Mouse (Mus musculus) hindbrain, embryonic 10.5 days (tissue): ENCODE measurements at regions not wholly inside any gene's neighbourhood (a gene's known extent, or its start where the extent isn't known, plus 50 kb on each side); places are given as distances from the start of the nearest gene placed in this dataset.

Experiments
- DNase-seq: peaks from one replicate; pipeline ENCODE4 v3.0.0-alpha.2; 2017; ENCODE audit warnings: low spot score
- H3K27ac ChIP-seq: fragments of 300-500 bp; sonication (generic); 2 replicates; pipeline ENCODE4 v1.5.1; 2016; ENCODE audit warnings: mild to moderate bottlenecking, moderate library complexity
- H3K27me3 ChIP-seq: fragments of 300-500 bp; sonication (generic); 2 replicates; pipeline ENCODE4 v1.6.1; 2016; ENCODE audit warnings: mild to moderate bottlenecking; ENCODE audit not compliant: poor library complexity, insufficient read depth, severe bottlenecking
- H3K36me3 ChIP-seq: fragments of 300-500 bp; sonication (generic); 2 replicates; pipeline ENCODE4 v1.6.1; 2016; ENCODE audit warnings: mild to moderate bottlenecking, moderate library complexity
- H3K4me1 ChIP-seq: fragments of 300-500 bp; sonication (generic); replicated peaks from 2 replicates; pipeline ENCODE4 v1.6.1; 2016; ENCODE audit warnings: mild to moderate bottlenecking
- H3K4me3 ChIP-seq: fragments of 300-500 bp; sonication (generic); 2 replicates; pipeline ENCODE4 v1.5.1; 2016; ENCODE audit warnings: mild to moderate bottlenecking, moderate library complexity
- H3K9me3 ChIP-seq: fragments of 300-500 bp; sonication (generic); 2 replicates; pipeline ENCODE4 v1.6.1; 2016; ENCODE audit warnings: mild to moderate bottlenecking, moderate library complexity
- WGBS: fragments of 180-500 bp; shearing (Covaris S2); methylation state at CpG from one replicate; pipeline ENCODE4 v1.1.7; 2016; 5-methylcytosine and 5-hydroxymethylcytosine counted together

DNA sequence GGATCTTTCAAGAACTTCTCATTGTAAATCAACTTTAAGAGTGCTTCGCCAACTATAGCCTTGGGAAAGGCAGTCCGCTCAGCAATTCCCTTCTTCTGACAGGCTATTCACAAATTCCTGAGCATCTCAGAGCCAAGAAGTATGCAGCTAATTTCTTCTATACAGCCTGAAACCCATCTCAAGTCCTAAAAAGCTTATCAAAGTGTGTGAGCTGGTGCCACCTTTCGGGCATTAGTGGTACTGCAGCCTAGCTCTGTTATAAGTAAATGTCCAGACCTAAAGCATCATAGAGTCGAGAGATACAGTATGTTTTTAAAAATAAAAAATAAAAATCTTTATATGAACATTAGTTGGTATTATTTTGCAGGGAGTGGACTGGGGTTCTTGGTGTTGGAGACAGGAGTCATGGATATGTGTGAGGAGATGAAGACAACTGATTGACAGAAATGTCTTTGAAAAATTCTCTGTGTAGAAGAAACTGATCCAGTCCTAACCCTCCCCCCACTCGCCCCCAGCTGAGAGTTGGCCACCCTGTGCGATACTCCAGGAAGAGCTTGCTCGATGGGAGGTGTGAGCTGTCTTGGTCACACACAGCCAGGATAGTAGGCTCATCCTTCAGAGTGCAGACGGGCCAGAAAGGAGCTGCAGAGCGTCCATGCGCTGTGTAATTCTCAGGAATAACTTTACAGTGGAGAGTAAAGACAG, 56.4 kb downstream of the Bod1 start:
- WGBS: 57% methylated on average over 10 of the region's 10 CpGs

DNA sequence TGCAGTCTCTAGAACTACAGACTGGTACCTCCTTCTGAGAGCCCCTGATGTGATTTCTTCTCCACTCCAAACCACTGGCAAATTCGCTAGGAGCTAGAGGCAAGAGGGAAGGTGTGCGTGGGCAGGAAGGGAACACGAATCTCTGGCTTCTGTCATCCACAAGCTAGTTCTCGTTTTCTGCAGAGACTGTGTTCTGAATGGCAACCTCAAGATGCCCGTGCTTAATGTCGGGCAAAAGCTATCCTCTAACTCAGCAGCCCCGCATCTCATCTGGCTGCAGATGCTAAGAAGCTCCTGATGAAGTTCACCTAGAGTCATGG, 57.3 kb downstream of the Bod1 start:
- H3K9me3 ChIP-seq: no peaks in the 10 kb centered on the region
- no peak overlapping the region for H3K27ac ChIP-seq
- H3K4me3 ChIP-seq: no peak overlapping the region
- no peaks in the 10 kb centered on the region for H3K36me3 ChIP-seq
- 88% methylated on average over 7 of the region's 7 CpGs for WGBS
- peaks cover 7% of the 10 kb centered on the region; the same call in 1 of the 2 replicates for H3K4me1 ChIP-seq
- no peaks in the 10 kb centered on the region for H3K27me3 ChIP-seq
- no peak for DNase-seq

More for the DNA sequence above, 56.4 kb downstream of the Bod1 start:
- H3K36me3 ChIP-seq: no peaks in the 10 kb centered on the region
- H3K27ac ChIP-seq: no peak overlapping the region
- no peaks in the 10 kb centered on the region for H3K9me3 ChIP-seq
- no peak overlapping the region for H3K4me3 ChIP-seq
- no peaks in the 10 kb centered on the region for H3K27me3 ChIP-seq
- peaks cover 7% of the 10 kb centered on the region; the same call in 1 of the 2 replicates for H3K4me1 ChIP-seq
- peak; percentile 74 for DNase-seq

DNA sequence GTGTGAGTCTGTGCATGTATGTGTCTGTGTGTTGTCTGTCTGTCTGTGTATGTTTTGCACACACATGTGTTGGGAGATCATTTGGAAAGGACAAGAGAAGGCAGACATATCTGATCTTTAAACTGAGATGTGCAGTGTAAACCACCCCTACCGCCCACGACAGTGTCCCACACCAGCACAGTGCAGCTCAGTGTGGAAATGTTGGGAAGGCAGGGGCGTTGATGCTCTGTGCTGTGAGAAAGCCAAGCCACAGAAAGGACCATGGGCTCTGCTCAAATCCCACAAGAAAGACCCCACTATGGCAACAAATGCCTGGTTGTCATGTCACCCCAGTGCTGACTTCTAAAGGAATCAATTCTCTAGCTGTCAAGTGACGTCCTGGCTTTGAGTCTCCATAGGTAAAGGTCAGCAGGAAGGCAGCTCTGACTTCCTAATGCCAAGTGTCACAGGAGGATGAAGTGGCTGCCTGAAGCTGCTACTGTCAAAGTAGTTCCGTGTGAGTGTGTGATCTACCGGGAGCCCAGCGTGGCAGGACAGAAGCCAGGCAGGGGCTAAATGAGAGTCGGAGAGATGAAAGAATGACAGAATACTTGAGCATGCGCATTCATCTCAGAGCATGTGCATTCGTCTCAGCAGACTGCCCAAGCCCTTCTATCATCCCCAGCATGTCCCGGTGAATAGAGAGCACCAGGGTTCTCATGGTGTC, 57.8 kb downstream of the Bod1 start:
- no peaks in the 10 kb centered on the region for H3K36me3 ChIP-seq
- WGBS: 67% methylated on average over 11 of the region's 11 CpGs
- H3K27ac ChIP-seq: no peak overlapping the region
- H3K27me3 ChIP-seq: no peaks in the 10 kb centered on the region
- H3K4me3 ChIP-seq: no peak overlapping the region
- no peak for DNase-seq
- peaks cover 7% of the 10 kb centered on the region; the same call in 1 of the 2 replicates for H3K4me1 ChIP-seq
- no peaks in the 10 kb centered on the region for H3K9me3 ChIP-seq

DNA sequence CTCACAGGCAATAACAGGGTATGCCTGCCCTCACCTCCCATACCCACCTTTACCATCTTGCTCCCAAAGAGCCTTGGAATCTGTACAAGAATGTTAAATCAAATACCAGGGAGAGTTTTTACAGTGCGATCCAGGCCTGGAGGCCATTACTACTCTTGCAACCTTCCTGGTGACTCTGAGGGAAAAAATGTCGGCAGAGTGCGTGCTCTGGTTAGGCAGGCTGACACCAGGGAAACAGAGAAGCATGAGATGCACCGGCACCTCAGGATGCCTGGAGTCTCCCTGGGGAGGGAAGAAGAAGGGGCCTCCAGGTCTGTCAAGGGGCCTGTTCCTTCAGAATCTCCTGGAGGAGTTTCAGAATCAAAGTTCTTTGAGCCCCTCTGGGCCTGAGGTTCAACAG, 63.2 kb downstream of the Bod1 start:
- no peaks in the 10 kb centered on the region for H3K27me3 ChIP-seq
- H3K27ac ChIP-seq: no peak overlapping the region
- no peak overlapping the region for H3K4me3 ChIP-seq
- no peak for DNase-seq
- WGBS: 93% methylated on average over 4 of the region's 4 CpGs
- no peaks in the 10 kb centered on the region for H3K36me3 ChIP-seq
- 0 out of 2 replicates have a peak, but pooled peaks cover 4% of the 10 kb centered on the region for H3K9me3 ChIP-seq
- H3K4me1 ChIP-seq: no peaks in the 10 kb centered on the region

DNA sequence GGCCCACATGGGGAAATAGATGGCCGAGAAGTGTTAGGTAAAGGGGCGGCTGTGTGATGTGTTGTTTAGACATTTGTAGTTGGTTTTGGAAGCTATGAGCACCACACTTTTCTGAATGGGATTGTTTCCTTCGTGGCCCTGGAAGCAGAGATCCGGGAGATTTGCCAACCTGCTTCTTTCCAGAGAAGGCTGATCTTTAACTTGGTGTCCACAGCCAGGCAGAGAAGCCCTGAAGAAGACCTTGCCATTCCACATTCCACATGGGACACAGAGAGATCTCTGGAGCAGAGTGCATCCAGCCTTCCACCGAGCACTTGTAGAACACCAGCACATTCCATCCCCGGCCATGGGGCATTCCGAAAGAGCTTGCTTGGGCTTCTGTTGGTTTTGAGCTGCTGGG, 70.2 kb downstream of the Bod1 start:
- no peaks in the 10 kb centered on the region for H3K4me1 ChIP-seq
- H3K9me3 ChIP-seq: 0 out of 2 replicates have a peak, but pooled peaks cover 4% of the 10 kb centered on the region
- no peaks in the 10 kb centered on the region for H3K27me3 ChIP-seq
- H3K27ac ChIP-seq: no peak overlapping the region
- no peak for DNase-seq
- WGBS: 88% methylated on average over 7 of the region's 7 CpGs
- no peak overlapping the region for H3K4me3 ChIP-seq
- H3K36me3 ChIP-seq: no peaks in the 10 kb centered on the region

DNA sequence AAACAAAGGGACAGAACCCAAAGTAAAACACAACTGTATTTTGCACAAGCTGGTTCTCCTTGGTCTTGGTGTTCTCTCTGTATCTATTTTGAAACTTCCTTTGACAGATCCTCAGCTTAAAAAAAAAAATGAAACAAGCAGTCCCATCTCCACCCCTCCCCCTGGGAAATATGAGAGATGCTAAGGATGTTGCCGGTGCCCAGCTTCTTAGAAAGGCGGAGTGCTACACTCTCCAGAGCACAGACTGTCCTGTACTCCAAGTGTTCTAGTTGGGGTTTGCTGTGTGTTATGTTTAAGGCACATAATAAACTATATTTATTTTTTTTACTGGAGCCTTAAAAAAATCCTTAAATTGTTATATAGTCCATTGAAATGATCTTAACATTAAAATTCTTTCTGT, 78.1 kb downstream of the Bod1 start:
- DNase-seq: no peak
- Histone ChIP-seq H3K36me3 (no peaks in the 10 kb centered on the region), H3K9me3 (no peaks in the 10 kb centered on the region), H3K27ac (no peak overlapping the region), H3K4me1 (no peaks in the 10 kb centered on the region), H3K27me3 (no peaks in the 10 kb centered on the region), H3K4me3 (no peak overlapping the region)
- WGBS: 95% methylated on average over 2 of the region's 2 CpGs

DNA sequence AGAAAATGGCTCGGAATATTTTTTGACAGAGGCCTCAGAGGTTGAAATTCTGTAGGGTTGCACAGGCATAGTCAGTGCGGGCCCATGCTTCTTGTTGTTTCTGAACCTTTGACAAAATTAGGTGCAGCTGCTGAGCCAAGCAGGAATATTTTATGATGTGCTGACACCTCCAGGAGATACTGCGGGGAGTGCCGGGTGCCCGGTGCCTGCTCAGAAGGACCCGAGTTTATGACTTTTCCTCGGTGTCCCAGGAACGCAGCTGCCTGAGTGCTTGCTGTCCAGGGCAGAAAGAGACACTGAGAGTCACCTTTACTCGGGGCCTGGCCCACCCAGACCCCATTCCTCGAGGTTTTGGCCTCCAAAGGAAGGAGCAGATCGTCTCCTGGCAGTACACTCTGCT, 79.6 kb downstream of the Bod1 start:
- Histone ChIP-seq H3K4me1 (no peaks in the 10 kb centered on the region), H3K9me3 (no peaks in the 10 kb centered on the region), H3K27me3 (no peaks in the 10 kb centered on the region), H3K4me3 (no peak overlapping the region), H3K27ac (no peak overlapping the region), H3K36me3 (no peaks in the 10 kb centered on the region)
- WGBS: 87% methylated on average over 11 of the region's 11 CpGs
- no peak for DNase-seq

DNA sequence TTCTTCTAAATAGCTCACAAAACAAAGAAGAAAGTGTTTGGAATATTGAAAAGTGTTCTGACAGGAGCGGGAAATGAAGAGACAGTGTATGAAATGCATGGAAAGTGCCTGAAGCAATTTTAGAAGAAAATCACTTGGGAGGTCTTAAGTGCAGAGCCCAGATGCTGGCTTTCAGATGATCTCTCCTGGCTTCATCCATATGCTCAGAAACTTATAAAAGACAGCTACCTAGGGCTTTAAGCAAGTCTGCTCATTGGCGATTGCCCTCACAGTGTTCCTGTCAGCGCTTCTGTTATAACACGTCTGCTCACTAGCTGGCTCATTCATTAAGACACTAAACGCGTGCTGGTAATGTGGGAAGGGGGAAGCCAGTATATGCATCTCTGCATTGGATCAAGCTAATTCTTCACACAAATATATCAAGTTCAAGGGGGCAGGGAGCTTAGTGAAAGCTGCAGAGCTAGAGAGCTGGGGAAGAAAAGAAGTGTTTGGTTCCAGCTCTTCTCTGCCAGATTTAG, 80.6 kb downstream of the Bod1 start:
- 84% methylated on average over 6 of the region's 6 CpGs for WGBS

DNA sequence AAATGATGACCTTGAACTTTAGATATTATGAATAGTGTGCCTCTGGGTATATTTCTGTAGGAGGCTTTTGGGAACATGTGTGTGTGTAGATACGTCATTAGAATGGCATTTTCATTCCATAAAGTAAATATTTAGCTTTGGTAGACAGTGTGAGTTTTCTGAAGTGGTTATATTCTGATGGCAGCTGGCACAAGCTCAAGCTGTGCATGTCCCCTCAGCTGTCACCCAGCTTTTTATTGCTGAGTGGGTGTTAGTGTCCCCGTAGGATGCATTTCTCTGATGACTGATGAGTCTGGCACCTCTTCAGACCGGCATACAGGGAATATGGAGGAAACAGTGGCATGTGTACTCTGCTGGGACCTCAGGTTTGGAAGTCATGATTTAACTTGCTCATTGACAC, 96.7 kb downstream of the Bod1 start:
- WGBS: 81% methylated on average over 3 of the region's 3 CpGs
- Histone ChIP-seq H3K4me1 (no peaks in the 10 kb centered on the region), H3K4me3 (no peak overlapping the region), H3K9me3 (0 out of 2 replicates have a peak, but pooled peaks cover under 1% of the 10 kb centered on the region), H3K27ac (no peak overlapping the region), H3K27me3 (no peaks in the 10 kb centered on the region), H3K36me3 (no peaks in the 10 kb centered on the region)
- no peak for DNase-seq

More for the DNA sequence above, 80.6 kb downstream of the Bod1 start:
- no peak for DNase-seq
- Histone ChIP-seq H3K27ac (no peak overlapping the region), H3K4me1 (no peaks in the 10 kb centered on the region), H3K9me3 (no peaks in the 10 kb centered on the region), H3K4me3 (no peak overlapping the region), H3K27me3 (no peaks in the 10 kb centered on the region), H3K36me3 (no peaks in the 10 kb centered on the region)

DNA sequence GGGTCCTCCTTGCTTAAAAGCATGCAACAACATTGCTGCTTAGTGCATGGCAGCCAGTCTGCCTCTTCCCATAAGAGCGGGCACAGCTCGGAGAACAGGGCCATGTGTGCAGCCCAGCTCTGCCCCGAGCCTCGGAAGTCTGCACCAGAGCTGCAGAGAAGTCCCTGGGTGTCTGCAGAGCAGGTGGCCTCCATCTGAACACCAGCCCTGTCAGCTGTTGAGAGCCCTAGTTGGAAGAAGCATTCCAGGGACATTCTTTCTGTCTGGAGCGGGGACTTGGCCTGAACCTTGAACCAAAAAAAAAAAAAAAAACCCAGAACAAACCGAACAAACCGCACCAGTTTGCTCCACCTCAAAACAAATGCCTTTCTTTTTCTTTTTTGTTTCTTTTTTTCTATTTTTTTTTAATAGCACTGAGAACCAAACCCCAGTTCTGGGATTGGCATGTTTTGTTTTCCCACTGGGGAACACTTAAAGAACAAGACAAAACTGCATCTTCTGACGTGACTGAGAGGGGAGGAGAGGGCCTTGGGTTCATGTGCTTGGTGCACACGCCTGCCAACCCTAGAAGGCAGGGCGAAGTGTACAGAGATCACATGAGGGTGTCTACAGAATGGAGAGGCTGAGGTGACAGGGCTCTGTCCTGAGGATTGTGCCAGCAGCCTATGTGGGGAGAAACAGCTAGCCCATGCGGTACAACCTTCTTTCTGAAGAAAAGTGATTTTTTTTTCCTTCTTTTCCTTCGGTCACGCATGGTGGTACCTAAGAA, 106.8 kb downstream of the Bod1 start:
- DNase-seq: no peak
- H3K27ac ChIP-seq: no peak overlapping the region
- no peak overlapping the region for H3K4me3 ChIP-seq
- H3K36me3 ChIP-seq: no peaks in the 10 kb centered on the region
- no peaks in the 10 kb centered on the region for H3K27me3 ChIP-seq
- 79% methylated on average over 13 of the region's 13 CpGs for WGBS
- H3K4me1 ChIP-seq: peaks cover 2% of the 10 kb centered on the region; the same call in 1 of the 2 replicates
- peaks cover 3% of the 10 kb centered on the region; the same call in 1 of the 2 replicates for H3K9me3 ChIP-seq

DNA sequence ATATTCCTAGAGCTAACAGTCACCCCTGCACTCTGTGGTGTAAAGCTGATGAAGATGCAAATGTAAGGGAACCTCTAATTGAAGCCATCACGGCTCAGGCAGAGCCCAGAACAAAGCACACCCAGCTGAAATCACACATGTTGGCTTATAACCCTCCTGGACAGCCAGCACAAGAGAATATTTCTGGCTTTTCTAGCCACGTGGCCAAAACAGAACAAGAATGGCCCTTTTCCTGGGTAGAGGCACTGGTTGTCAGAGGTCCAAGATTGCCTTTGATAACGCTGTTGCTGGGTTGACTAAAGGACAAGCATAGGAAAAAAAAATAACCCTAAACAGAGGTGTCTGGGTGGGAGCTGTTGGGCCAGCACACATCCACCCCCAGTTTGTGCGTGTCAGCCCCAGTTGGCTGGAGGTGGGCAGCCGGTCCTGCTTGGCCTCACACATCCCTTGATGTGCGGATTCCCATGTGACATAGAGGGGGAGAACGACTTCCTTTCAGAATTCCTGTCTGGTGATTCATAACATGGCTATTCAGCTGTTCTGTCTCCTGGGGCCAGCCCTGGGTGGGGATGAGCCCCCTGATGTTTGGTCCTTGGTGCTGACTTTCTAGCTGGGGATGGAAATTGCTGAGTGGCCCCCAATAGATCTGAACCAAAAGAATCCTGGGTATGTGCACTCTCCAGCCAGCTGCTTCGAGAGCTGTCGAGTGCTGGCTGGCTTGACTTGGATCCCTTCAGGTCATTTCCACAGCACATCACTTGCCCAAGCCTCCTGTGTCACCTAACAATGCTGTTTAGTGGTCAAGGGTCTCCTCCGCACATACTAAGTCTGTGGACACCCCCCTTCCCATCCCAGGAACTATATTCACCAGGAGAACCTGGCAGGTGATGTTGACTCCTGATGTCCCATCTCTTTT, 107.6 kb downstream of the Bod1 start:
- Histone ChIP-seq H3K27ac (no peak overlapping the region), H3K36me3 (no peaks in the 10 kb centered on the region), H3K4me1 (peaks cover 2% of the 10 kb centered on the region; the same call in 1 of the 2 replicates), H3K9me3 (no peaks in the 10 kb centered on the region), H3K27me3 (no peaks in the 10 kb centered on the region), H3K4me3 (no peak overlapping the region)
- DNase-seq: no peak
- WGBS: 70% methylated on average over 10 of the region's 10 CpGs

DNA sequence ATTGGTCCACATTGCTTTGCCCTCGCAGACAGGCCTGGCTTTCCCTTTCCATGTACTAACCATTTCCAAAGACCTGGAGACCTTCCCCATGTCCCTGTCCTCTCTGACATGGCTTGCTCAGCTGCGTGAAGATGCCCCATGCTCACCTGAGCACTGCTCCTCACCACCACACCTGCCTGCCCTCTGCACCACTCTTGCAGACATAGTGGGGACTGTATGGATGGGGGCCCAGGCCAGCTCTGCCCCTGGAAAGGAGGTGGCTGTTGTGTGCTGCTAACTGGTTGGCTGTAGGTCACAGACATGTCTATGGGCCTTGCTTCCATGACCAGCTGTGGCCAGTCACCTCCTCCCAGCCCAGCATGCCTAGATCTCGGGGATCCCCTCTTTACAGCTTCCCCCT, 108.7 kb downstream of the Bod1 start:
- no peak for DNase-seq
- 84% methylated on average over 3 of the region's 3 CpGs for WGBS
- Histone ChIP-seq H3K36me3 (no peaks in the 10 kb centered on the region), H3K4me1 (peaks cover 2% of the 10 kb centered on the region; the same call in 1 of the 2 replicates), H3K4me3 (no peak overlapping the region), H3K27ac (no peak overlapping the region), H3K9me3 (no peaks in the 10 kb centered on the region), H3K27me3 (no peaks in the 10 kb centered on the region)
